Mouse (Mus musculus) midbrain, embryonic 10.5 days (tissue): ENCODE data around the gene 4933416C03Rik. TPM values are rescaled to one million over a fixed set of nuclear protein-coding genes. Genes with fewer than 3 reads are reported as not detected.

ENCODE experiments used
- DNase-seq: peaks from one replicate; pipeline ENCODE4 v3.0.0-alpha.2; 2017; ENCODE audit warnings: low spot score
- H3K27ac ChIP-seq: fragments of 300-500 bp; sonication (generic); replicated peaks from 2 replicates; pipeline ENCODE4 v1.5.1; 2016; ENCODE audit warnings: mild to moderate bottlenecking
- H3K27me3 ChIP-seq: fragments of 300-500 bp; sonication (generic); 2 replicates; pipeline ENCODE4 v1.6.1; 2016; ENCODE audit warnings: low read depth, mild to moderate bottlenecking; ENCODE audit not compliant: poor library complexity, severe bottlenecking
- H3K36me3 ChIP-seq: fragments of 300-500 bp; sonication (generic); 2 replicates; pipeline ENCODE4 v1.6.1; 2016; ENCODE audit warnings: mild to moderate bottlenecking, moderate library complexity
- H3K4me1 ChIP-seq: fragments of 300-500 bp; sonication (generic); 2 replicates; pipeline ENCODE4 v1.6.1; 2016
- H3K4me3 ChIP-seq: fragments of 300-500 bp; sonication (generic); 2 replicates; pipeline ENCODE4 v1.5.1; 2016; ENCODE audit warnings: mild to moderate bottlenecking, moderate library complexity
- H3K9me3 ChIP-seq: fragments of 300-500 bp; sonication (generic); replicated peaks from 2 replicates; pipeline ENCODE4 v1.6.1; 2016; ENCODE audit warnings: mild to moderate bottlenecking
- WGBS: fragments of 180-500 bp; shearing (Covaris S2); methylation state at CpG from one replicate; pipeline ENCODE4 v1.1.7; 2016; 5-methylcytosine and 5-hydroxymethylcytosine counted together
- polyA plus RNA-seq: library from polyadenylated mRNA; unstranded; fragments of >200 nt; fragmentation: Nextera tagmentation; extraction: Ambion mirVana; gene quantifications from 2 replicates; pipeline ENCODE4 v1.2.1, GENCODE M21; 2016

The 4933416C03Rik gene
- not detected in 2 replicates for polyA plus RNA-seq

- no peaks in the 10 kb centered on the region for H3K27me3 ChIP-seq
- 94% methylated on average over 39 of the region's 39 CpGs for WGBS
Measured at GRCm38 (mm10) chr10:116113867-116114474, at the start of gene 4933416C03Rik. Gene 4933416C03Rik, minus strand, starts transcription at chr10:116113917.

GRCm38 (mm10) chr10:116162338-116162737 is 48.6 kb upstream of the 4933416C03Rik start:
- H3K9me3 ChIP-seq, result no peaks in the 10 kb centered on the region
- H3K4me3 ChIP-seq, result no peak overlapping the region
- H3K27ac ChIP-seq, result no peak overlapping the region
- no peak for DNase-seq
- H3K27me3 ChIP-seq, result no peaks in the 10 kb centered on the region
- WGBS, result 73% methylated on average over 12 of the region's 12 CpGs
- no peaks in the 10 kb centered on the region for H3K4me1 ChIP-seq
- no peaks in the 10 kb centered on the region for H3K36me3 ChIP-seq

More at GRCm38 (mm10) chr10:116113867-116114474, at the start of gene 4933416C03Rik:
- Histone ChIP-seq H3K4me1 (no peaks in the 10 kb centered on the region), H3K27ac (no peak within 1 kb of the TSS), H3K9me3 (peaks cover 8% of the 10 kb centered on the region; the same call in 1 of the 2 replicates), H3K36me3 (0 out of 2 replicates have a peak, but pooled peaks cover 3% of the 10 kb centered on the region), H3K4me3 (no peak within 1 kb of the TSS)
- no peak for DNase-seq

GRCm38 (mm10) chr10:116156699-116157098 is 43.0 kb upstream of the 4933416C03Rik start:
- no peaks in the 10 kb centered on the region for H3K4me1 ChIP-seq
- H3K27ac ChIP-seq, result no peak overlapping the region
- no peaks in the 10 kb centered on the region for H3K27me3 ChIP-seq
- 87% methylated on average over 1 of the region's 1 CpGs for WGBS
- no peak for DNase-seq
- no peak overlapping the region for H3K4me3 ChIP-seq
- no peaks in the 10 kb centered on the region; the same call in none of the 2 replicates for H3K9me3 ChIP-seq
- no peaks in the 10 kb centered on the region for H3K36me3 ChIP-seq

GRCm38 (mm10) chr10:116154707-116155106 is 41.0 kb upstream of the 4933416C03Rik start:
- H3K4me1 ChIP-seq, result no peaks in the 10 kb centered on the region
- H3K27ac ChIP-seq, result no peak overlapping the region
- H3K4me3 ChIP-seq, result no peak overlapping the region
- WGBS, result 89% methylated on average over 5 of the region's 5 CpGs
- H3K36me3 ChIP-seq, result no peaks in the 10 kb centered on the region
- DNase-seq, result no peak
- H3K9me3 ChIP-seq, result no peaks in the 10 kb centered on the region; the same call in none of the 2 replicates
- H3K27me3 ChIP-seq, result no peaks in the 10 kb centered on the region

GRCm38 (mm10) chr10:116146091-116146490 is 32.4 kb upstream of the 4933416C03Rik start:
- H3K4me1 ChIP-seq, result peaks cover 12% of the 10 kb centered on the region
- 37% methylated on average over 9 of the region's 9 CpGs for WGBS
- no peaks in the 10 kb centered on the region for H3K36me3 ChIP-seq
- H3K27me3 ChIP-seq, result no peaks in the 10 kb centered on the region
- H3K27ac ChIP-seq, result peak overlapping the region; percentile 40
- no peaks in the 10 kb centered on the region for H3K9me3 ChIP-seq
- DNase-seq, result no peak
- H3K4me3 ChIP-seq, result no peak overlapping the region

GRCm38 (mm10) chr10:116143684-116144083 is 30.0 kb upstream of the 4933416C03Rik start:
- no peak for DNase-seq
- peaks cover 12% of the 10 kb centered on the region for H3K4me1 ChIP-seq
- no peaks in the 10 kb centered on the region for H3K27me3 ChIP-seq
- H3K9me3 ChIP-seq, result no peaks in the 10 kb centered on the region
- WGBS, result 90% methylated on average over 10 of the region's 10 CpGs
- H3K36me3 ChIP-seq, result no peaks in the 10 kb centered on the region
- H3K4me3 ChIP-seq, result no peak overlapping the region
- no peak overlapping the region for H3K27ac ChIP-seq

- 93% methylated on average over 8 of the region's 8 CpGs for WGBS
- Histone ChIP-seq H3K27ac (no peak overlapping the region), H3K4me1 (no peaks in the 10 kb centered on the region)
Measured at GRCm38 (mm10) chr10:116140226-116140625, 26.5 kb upstream of the 4933416C03Rik start.

GRCm38 (mm10) chr10:116135187-116135586 is 21.5 kb upstream of the 4933416C03Rik start:
- WGBS, result 90% methylated on average over 2 of the region's 2 CpGs

More at GRCm38 (mm10) chr10:116140226-116140625, 26.5 kb upstream of the 4933416C03Rik start:
- no peaks in the 10 kb centered on the region for H3K27me3 ChIP-seq
- no peak for DNase-seq
- no peaks in the 10 kb centered on the region for H3K9me3 ChIP-seq
- H3K4me3 ChIP-seq, result no peak overlapping the region
- no peaks in the 10 kb centered on the region for H3K36me3 ChIP-seq

GRCm38 (mm10) chr10:116132233-116132632 is 18.5 kb upstream of the 4933416C03Rik start:
- Histone ChIP-seq H3K27ac (no peak overlapping the region), H3K4me3 (no peak overlapping the region), H3K27me3 (no peaks in the 10 kb centered on the region), H3K9me3 (no peaks in the 10 kb centered on the region), H3K4me1 (no peaks in the 10 kb centered on the region), H3K36me3 (no peaks in the 10 kb centered on the region)
- WGBS, result 80% methylated on average over 4 of the region's 4 CpGs
- DNase-seq, result no peak

More at GRCm38 (mm10) chr10:116135187-116135586, 21.5 kb upstream of the 4933416C03Rik start:
- H3K4me3 ChIP-seq, result no peak overlapping the region
- DNase-seq, result no peak
- H3K27me3 ChIP-seq, result no peaks in the 10 kb centered on the region
- no peaks in the 10 kb centered on the region for H3K9me3 ChIP-seq
- H3K27ac ChIP-seq, result no peak overlapping the region
- H3K4me1 ChIP-seq, result no peaks in the 10 kb centered on the region
- no peaks in the 10 kb centered on the region for H3K36me3 ChIP-seq

- no peaks in the 10 kb centered on the region for H3K36me3 ChIP-seq
- no peaks in the 10 kb centered on the region for H3K27me3 ChIP-seq
- WGBS, result 93% methylated on average over 4 of the region's 4 CpGs
- H3K4me3 ChIP-seq, result no peak overlapping the region
- no peak for DNase-seq
- no peaks in the 10 kb centered on the region for H3K9me3 ChIP-seq
- H3K27ac ChIP-seq, result no peak overlapping the region
- no peaks in the 10 kb centered on the region for H3K4me1 ChIP-seq
Measured at GRCm38 (mm10) chr10:116131223-116131622, 17.5 kb upstream of the 4933416C03Rik start.

GRCm38 (mm10) chr10:116130401-116130800 is 16.7 kb upstream of the 4933416C03Rik start:
- H3K9me3 ChIP-seq, result no peaks in the 10 kb centered on the region
- no peak for DNase-seq
- H3K4me3 ChIP-seq, result no peak overlapping the region
- 87% methylated on average over 3 of the region's 3 CpGs for WGBS
- H3K4me1 ChIP-seq, result no peaks in the 10 kb centered on the region
- H3K27me3 ChIP-seq, result no peaks in the 10 kb centered on the region
- no peaks in the 10 kb centered on the region for H3K36me3 ChIP-seq
- no peak overlapping the region for H3K27ac ChIP-seq

GRCm38 (mm10) chr10:116125364-116125763 is 11.6 kb upstream of the 4933416C03Rik start:
- WGBS, result 84% methylated on average over 5 of the region's 5 CpGs

GRCm38 (mm10) chr10:116123808-116124207 is 10.1 kb upstream of the 4933416C03Rik start:
- H3K9me3 ChIP-seq, result no peaks in the 10 kb centered on the region
- WGBS, result 90% methylated on average over 2 of the region's 2 CpGs
- no peak for DNase-seq
- no peak overlapping the region for H3K4me3 ChIP-seq
- no peaks in the 10 kb centered on the region for H3K4me1 ChIP-seq
- no peak overlapping the region for H3K27ac ChIP-seq
- H3K36me3 ChIP-seq, result no peaks in the 10 kb centered on the region
- no peaks in the 10 kb centered on the region for H3K27me3 ChIP-seq

More at GRCm38 (mm10) chr10:116125364-116125763, 11.6 kb upstream of the 4933416C03Rik start:
- H3K36me3 ChIP-seq, result no peaks in the 10 kb centered on the region
- no peaks in the 10 kb centered on the region for H3K27me3 ChIP-seq
- DNase-seq, result no peak
- H3K4me1 ChIP-seq, result no peaks in the 10 kb centered on the region
- no peaks in the 10 kb centered on the region for H3K9me3 ChIP-seq
- no peak overlapping the region for H3K27ac ChIP-seq
- H3K4me3 ChIP-seq, result no peak overlapping the region
